Mouse (Mus musculus): ENCODE results near the gene Hcrtr2.

Hcrtr2 gene

DNA sequence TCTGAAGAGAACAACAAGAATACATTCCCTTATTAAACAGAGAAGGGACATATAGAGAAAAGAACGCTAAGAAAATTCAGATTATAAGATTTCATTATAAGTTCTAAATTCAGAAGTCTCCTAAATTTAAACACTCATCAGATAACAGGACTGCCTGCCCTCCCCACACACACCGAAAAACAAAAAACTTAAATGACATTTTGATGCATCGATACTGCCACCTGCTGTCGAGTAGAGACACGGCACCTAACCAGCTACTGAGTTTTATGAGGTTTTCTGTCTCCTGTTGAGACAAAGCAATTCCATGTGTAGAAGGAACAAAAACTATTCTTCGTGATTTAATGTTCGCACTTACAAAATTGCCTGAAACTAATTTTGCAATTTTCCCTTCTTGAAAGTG is 87.0 kb downstream of the Hcrtr2 start:
- peak; percentile 49 to 88 for DNase-seq (ENCODE audit: inconsistent age in 2 of 2, low spot score in 1 of 2)

DNA sequence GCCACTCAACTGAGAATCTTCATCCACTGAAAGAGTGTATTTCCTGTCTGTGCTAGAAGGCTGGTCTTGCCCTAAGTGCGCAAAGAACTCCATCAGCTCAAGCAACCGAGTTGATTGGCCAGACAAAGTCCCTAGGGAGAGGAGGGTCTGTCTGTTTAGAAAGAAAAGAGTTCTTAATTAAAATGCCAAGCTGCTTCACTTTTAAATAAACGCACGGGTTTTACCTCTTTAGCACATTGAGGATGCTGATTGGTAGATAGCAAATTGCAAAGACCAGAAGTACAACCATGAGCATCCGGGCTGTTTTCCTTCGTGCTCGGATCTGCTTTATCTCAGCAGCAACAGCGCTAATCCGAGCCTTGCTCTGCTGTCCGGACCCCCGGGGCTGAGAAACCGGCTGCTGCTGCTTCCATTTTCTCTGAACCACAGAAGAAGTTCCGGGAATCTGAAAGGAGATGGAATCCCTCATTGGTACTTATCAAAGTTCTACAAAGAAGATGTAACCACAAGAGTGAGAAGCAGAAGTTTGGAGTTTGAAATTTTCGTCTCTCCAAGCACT is 87.6 kb downstream of the Hcrtr2 start:
- peak in 1 of 2 experiments; percentile 59 for DNase-seq (ENCODE audit: inconsistent age in 2 of 2, low spot score in 1 of 2)

DNA sequence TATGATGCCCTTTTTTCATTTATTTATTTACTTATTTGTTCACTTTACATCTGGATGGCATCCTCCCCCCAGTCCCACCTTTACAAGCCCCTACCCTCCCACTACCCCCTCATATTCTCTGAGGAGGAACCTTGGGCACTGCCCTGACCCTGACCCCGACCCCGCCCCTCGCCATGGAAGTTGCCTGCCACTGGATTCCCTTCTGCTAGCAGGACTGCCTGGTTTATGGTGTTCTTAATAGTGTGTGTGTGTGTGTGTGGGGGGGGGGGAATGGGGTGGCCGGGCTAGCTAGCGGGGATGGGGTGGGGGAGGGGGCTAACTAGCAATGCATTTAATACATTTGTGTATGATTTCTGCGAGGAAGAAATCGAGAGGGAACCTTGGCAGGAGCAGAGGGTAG is 88.8 kb downstream of the Hcrtr2 start:
- no peak for DNase-seq (ENCODE audit: inconsistent age in 2 of 2, low spot score in 1 of 2)

DNA sequence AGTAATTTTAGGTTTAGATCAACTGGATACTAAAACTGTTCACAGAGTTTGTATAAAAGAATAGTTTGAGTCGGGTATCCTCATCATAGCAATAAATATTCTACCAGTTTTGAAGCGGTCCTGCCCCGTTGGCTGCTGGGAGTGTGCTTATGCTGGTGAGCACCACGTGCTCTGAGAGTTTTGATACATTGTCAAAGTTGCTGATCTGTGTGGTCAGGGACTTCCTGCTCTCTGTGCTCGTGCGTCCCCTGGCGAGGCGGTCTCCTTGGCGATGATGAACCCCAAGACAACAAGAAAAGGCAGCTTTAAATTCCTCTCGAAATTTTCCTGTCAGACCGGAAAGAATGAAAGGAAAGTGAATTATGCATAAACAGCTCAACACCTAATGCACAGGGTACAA is 93.3 kb downstream of the Hcrtr2 start:
- no peak for DNase-seq (ENCODE audit: inconsistent age in 2 of 2, low spot score in 1 of 2)

DNA sequence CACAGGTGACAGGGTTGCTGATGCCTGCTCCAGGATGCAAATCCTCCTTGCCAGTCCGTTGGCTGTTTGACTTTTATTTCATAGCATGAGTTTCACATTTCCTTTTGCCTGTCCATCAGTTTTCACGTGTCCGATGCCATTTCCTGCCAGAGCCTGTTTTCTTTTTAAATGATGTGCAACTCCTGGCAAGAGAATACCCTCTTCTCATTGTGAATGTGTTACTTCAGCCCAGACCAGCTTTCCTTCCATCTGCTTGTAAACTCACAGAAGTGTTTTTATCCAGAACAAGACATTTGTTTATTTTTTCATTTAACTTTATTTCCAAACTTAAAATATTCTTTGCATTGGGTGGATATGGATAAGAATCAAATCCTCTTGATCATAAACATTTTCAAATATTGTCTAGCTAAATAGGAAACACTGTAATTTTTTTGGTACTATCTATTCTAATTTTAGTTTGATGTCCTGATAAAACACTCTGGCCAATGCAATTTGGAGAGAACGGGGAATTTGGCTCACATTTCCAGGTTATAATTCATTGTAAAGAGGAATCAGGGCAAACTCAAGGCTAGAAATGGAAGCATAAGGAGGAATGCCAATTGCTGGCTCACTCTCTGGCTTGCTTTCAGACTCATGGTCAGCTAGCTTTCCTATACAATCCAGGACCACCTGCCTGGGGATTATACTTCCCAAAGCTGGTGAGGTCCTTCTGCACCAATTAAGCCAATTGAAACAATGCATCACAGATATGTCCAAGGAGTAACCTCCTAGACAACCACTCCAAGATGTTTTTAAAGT is 106.3 kb downstream of the Hcrtr2 start:
- peak in 1 of 2 experiments; percentile 55 for DNase-seq (ENCODE audit: inconsistent age in 2 of 2, low spot score in 1 of 2)

DNA sequence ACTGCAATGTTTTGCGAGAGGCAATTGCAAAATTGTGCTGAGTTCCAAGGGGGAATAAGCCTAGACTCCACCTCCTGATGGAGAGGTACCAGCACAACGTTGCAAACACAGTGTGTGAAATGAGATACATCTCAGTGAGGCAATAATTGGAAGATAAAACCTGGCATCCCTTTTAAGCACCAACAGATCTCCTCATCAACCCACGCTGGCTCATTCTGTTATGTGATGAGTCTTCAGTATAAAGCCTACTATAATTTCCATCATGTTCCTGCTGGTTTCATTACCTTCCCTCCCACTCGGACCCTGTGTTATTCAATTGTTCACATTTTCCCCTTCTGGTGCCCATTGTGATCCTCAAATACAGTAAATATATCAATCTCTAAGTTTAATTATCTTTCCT is 109.0 kb downstream of the Hcrtr2 start:
- DNase-seq (ENCODE audit: inconsistent age in 2 of 2, low spot score in 1 of 2), result no peak

DNA sequence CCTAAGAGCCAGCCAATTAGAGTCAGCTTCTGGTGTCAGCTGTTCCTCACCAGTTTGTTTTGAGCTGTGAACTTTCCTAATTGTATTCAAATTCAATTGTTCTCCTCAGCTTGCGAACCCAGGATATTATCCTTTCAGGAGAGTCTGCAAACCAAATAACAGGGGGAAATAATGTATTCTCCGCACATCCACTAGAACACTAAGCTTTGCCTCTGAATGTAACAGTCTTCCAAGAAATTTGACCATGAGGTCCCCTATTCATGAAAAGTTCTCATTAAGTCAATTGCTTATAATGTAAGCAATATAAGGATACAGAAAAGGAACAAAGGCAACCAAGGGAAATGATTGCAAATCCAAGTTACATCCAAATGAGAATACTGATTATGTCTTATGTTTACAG is 110.1 kb downstream of the Hcrtr2 start, which contains the start of gene Gfral:
Gene Gfral (minus strand): TSS at position 101 of the 400 bp plus-strand sequence.
- no peak for DNase-seq (ENCODE audit: inconsistent age in 2 of 2, low spot score in 1 of 2)

DNA sequence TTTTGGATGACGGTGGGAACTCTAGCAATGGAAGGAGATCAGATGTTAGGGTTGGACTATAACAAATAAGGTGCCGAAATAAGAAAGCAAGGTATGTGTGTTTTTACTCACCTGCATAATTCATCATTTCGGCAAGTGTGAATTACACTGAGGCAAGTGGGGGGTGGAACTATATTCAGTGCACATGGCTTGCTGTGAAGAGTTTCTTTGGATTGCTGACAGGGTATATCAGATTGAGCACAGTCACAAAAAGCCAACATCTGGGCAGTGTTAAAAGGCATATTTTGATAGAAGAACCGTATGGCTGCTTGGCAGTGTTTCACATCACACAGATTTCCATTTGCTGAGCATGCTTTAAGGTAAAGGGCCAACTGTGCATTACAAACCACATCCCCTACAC is 126.7 kb downstream of the Hcrtr2 start:
- no peak for DNase-seq (ENCODE audit: inconsistent age in 2 of 2, low spot score in 1 of 2)

DNA sequence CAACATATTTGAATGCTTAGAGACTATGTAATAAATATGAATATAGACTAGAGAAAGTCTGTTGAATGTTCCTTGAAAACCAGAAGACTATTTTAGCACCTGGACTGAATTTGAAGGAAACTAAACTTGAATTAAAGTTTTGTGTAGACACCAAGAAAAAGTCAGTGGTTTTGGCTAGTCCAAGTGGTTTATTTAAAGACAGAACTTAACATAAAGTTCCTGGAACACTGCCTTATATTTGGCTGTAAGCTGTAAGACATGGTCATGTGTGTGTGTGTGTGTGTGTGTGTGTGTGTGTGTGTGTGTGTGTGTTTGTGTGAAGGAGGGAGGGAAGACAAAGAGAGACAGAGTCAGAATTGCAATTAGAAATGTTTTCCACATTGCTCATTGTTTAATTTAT is 144.4 kb downstream of the Hcrtr2 start:
- DNase-seq (ENCODE audit: inconsistent age in 2 of 2, low spot score in 1 of 2), result no peak
